Mouse (Mus musculus): ENCODE data around the gene Phip. TPM values are rescaled to one million over a fixed set of nuclear protein-coding genes. Genes with fewer than 3 reads are reported as not detected.

The Phip gene
- total RNA-seq (2023), result 242 to 262 TPM (median 258 TPM) in 4 replicates

GRCm38 (mm10) chr9:82975342-82976215, at the start of gene Phip:
Gene Phip, minus strand, starts transcription at chr9:82975516.

GRCm38 (mm10) chr9:82829007-82829689, 146.2 kb downstream of the Phip start, which contains the start of gene Irak1bp1:
Gene Irak1bp1, plus strand, starts transcription at chr9:82829540.

Other genes starting within 250 kb of the Phip start
- 1.1 to 2.7 TPM (median 1.6 TPM) in 4 replicates for gene Irak1bp1, start 146.0 kb downstream of the Phip start, total RNA-seq (2023)
- gene Hmgn3, start 171.2 kb upstream of the Phip start, total RNA-seq (2023), result 15.3 to 21.2 TPM (median 17.2 TPM) in 4 replicates

Measured in B cell, adult 62 days (primary cell).